Mouse (Mus musculus) embryonic facial prominence, embryonic 12.5 days (tissue): ENCODE results near the gene Vmn2r101. TPM values are rescaled to one million over a fixed set of nuclear protein-coding genes. Genes with fewer than 3 reads are reported as not detected.

Experiments
- ATAC-seq: fragments of 200-750 bp; cut with Nextera tagmentation; 2 replicates; pipeline ENCODE4 v1.8.0; 2017; ENCODE audit not compliant: insufficient number of reproducible peaks, insufficient read depth, low FRiP score, low TSS enrichment
- H3K27ac ChIP-seq: fragments of 300-500 bp; sonication (generic); 2 replicates; pipeline ENCODE4 v1.5.1; 2016; ENCODE audit warnings: mild to moderate bottlenecking
- H3K27me3 ChIP-seq: fragments of 300-500 bp; sonication (generic); 2 replicates; pipeline ENCODE4 v1.6.1; 2016; ENCODE audit warnings: mild to moderate bottlenecking, moderate library complexity
- H3K36me3 ChIP-seq: fragments of 300-500 bp; sonication (generic); 2 replicates; pipeline ENCODE4 v1.6.1; 2016; ENCODE audit warnings: mild to moderate bottlenecking
- H3K4me1 ChIP-seq: fragments of 300-500 bp; sonication (generic); 2 replicates; pipeline ENCODE4 v1.6.1; 2016
- H3K4me2 ChIP-seq: fragments of 300-500 bp; sonication (generic); replicated peaks from 2 replicates; pipeline ENCODE4 v1.6.1; 2016; ENCODE audit warnings: mild to moderate bottlenecking, moderate library complexity
- H3K4me3 ChIP-seq: fragments of 300-500 bp; sonication (generic); 2 replicates; pipeline ENCODE4 v1.5.1; 2016; ENCODE audit warnings: mild to moderate bottlenecking
- H3K9ac ChIP-seq: fragments of 300-500 bp; sonication (generic); 2 replicates; pipeline ENCODE4 v1.6.1; 2016; ENCODE audit warnings: mild to moderate bottlenecking, moderate library complexity
- H3K9me3 ChIP-seq: fragments of 300-500 bp; sonication (generic); 2 replicates; pipeline ENCODE4 v1.6.1; 2016; ENCODE audit warnings: mild to moderate bottlenecking, moderate library complexity
- WGBS: fragments of 180-500 bp; shearing (Covaris S2); methylation state at CpG from one replicate; pipeline ENCODE4 v1.1.7; 2016; 5-methylcytosine and 5-hydroxymethylcytosine counted together
- polyA plus RNA-seq: library from polyadenylated mRNA; unstranded; fragments of >200 nt; fragmentation: Nextera tagmentation; extraction: Ambion mirVana; gene quantifications from 2 replicates; pipeline ENCODE4 v1.2.1, GENCODE M21; 2016

Vmn2r101 gene
- polyA plus RNA-seq, result not detected in 2 replicates

- H3K9me3 ChIP-seq, result 0 out of 2 replicates have a peak, but pooled peaks cover 3% of the 10 kb centered on the region
- no peak within 1 kb of the TSS for H3K9ac ChIP-seq
- no peaks in the 10 kb centered on the region for H3K27me3 ChIP-seq
- H3K27ac ChIP-seq, result no peak within 1 kb of the TSS
- ATAC-seq, result no peak
- H3K4me2 ChIP-seq, result no peak within 1 kb of the TSS
- H3K4me1 ChIP-seq, result no peaks in the 10 kb centered on the region
- H3K36me3 ChIP-seq, result no peaks in the 10 kb centered on the region
- no peak within 1 kb of the TSS for H3K4me3 ChIP-seq
Observed at GRCm38 (mm10) chr17:19576927-19577326, at the start of gene Vmn2r101. Vmn2r101 (plus strand) TSS chr17:19577227.

DNA sequence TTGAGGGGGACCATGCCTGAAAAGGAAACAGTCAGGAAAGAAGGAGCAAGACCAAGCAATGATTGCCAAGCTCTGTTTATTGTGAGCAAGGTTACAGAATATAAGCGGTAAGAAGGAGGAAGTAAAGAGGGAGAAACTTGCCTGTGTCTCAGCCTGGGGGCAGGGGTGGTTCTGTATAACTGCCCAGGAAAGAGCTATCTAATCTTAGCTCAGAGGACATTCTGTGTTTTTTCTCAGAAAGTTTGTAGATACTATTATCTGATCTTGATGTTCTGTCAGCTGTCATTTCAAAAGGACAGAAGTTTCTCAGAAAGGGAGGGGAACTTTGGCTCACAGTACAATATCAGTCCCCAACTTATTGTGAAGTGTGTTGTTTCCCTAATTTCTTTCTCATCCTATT lies 52.3 kb downstream of the Vmn2r101 start:
- no peak overlapping the region for H3K9ac ChIP-seq
- no peaks in the 10 kb centered on the region for H3K27me3 ChIP-seq
- no peak for ATAC-seq
- WGBS, result 85% methylated on average over 1 of the region's 1 CpGs
- peaks cover 21% of the 10 kb centered on the region for H3K9me3 ChIP-seq
- H3K27ac ChIP-seq, result no peak overlapping the region
- H3K36me3 ChIP-seq, result no peaks in the 10 kb centered on the region
- no peak overlapping the region for H3K4me3 ChIP-seq
- no peak overlapping the region for H3K4me2 ChIP-seq
- no peaks in the 10 kb centered on the region for H3K4me1 ChIP-seq

DNA sequence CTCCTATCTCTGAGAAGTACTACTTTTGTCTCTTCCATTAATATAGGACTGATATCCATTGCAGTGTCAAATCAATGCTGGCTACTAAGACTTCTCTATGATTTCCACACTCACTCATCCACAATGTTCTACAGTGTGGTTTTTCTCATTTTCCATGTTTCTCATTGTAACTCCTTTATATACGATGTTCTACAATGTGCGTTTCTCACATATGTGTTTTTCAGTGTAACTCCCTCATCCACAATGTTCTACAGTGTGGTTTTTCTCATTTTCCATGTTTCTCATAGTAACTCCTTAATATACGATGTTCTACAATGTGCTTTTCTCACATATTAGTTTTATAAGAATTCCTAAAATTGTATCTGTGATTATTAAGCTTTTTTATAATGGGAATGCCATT lies 81.4 kb downstream of the Vmn2r101 start:
- H3K36me3 ChIP-seq, result no peaks in the 10 kb centered on the region
- H3K9me3 ChIP-seq, result no peaks in the 10 kb centered on the region
- no peak overlapping the region for H3K4me3 ChIP-seq
- no peak overlapping the region for H3K27ac ChIP-seq
- no peak for ATAC-seq
- H3K9ac ChIP-seq, result no peak overlapping the region
- WGBS, result 54% methylated on average over 3 of the region's 3 CpGs
- no peaks in the 10 kb centered on the region for H3K4me1 ChIP-seq
- H3K27me3 ChIP-seq, result no peaks in the 10 kb centered on the region
- no peak overlapping the region for H3K4me2 ChIP-seq

DNA sequence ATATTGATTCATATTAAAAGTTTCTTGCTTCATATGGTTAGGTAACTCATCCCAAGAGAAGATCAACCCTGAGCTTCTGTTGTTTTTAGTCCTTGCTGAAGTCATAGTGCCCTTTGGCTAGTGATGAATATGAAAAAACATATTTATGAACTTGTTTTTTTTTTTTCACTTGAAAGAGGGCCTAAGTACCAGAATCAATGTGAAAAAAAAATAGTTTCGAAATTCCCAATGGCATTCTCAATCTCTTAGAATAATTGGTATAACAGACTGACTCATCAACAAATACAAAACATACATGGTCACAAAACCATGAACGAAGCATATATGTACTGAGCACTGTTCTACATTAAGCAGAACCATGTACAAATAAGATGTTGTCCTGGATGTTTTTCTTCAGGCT lies 83.0 kb downstream of the Vmn2r101 start, which contains the start of gene Vmn2r102:
Gene Vmn2r102 (plus strand): TSS at position 301 of the 400 bp plus-strand sequence.
- no peak within 1 kb of the TSS for H3K4me2 ChIP-seq
- H3K36me3 ChIP-seq, result no peaks in the 10 kb centered on the region
- 64% methylated on average over 2 of the region's 2 CpGs for WGBS
- H3K4me3 ChIP-seq, result no peak within 1 kb of the TSS
- no peak within 1 kb of the TSS for H3K9ac ChIP-seq
- H3K27ac ChIP-seq, result no peak within 1 kb of the TSS
- H3K9me3 ChIP-seq, result no peaks in the 10 kb centered on the region
- H3K27me3 ChIP-seq, result no peaks in the 10 kb centered on the region
- H3K4me1 ChIP-seq, result no peaks in the 10 kb centered on the region
- no peak for ATAC-seq

Other genes starting within 250 kb of the Vmn2r101 start
- not detected in 2 replicates for gene Vmn2r99, start 215.3 kb upstream of the Vmn2r101 start, polyA plus RNA-seq
- not detected in 2 replicates for gene Vmn2r100, start 72.5 kb upstream of the Vmn2r101 start, polyA plus RNA-seq
- not detected in 2 replicates for gene Vmn2r102, start 83.1 kb downstream of the Vmn2r101 start, polyA plus RNA-seq
- gene Vmn2r103, start 196.1 kb downstream of the Vmn2r101 start, polyA plus RNA-seq, result not detected in 2 replicates